Mouse (Mus musculus): ENCODE results near the gene Apoa1. TPM values are rescaled to one million over a fixed set of nuclear protein-coding genes. Genes with fewer than 3 reads are reported as not detected.

Gene Apoa1
- polyA plus RNA-seq (2012; ENCODE audit: insufficient read depth, insufficient read length, low replicate concordance, missing spikeins): not detected in 2 replicates

- WGBS: 70% methylated on average over 9 of the region's 9 CpGs
- no peak within 1 kb of the TSS for H3K27ac ChIP-seq (ENCODE audit: insufficient read depth, low read depth, low read length)
- H3K4me1 ChIP-seq (ENCODE audit: control insufficient read depth, insufficient read depth, low read length): peaks cover 9% of the 10 kb centered on the region
- TF ChIP-seq CTCF (IDR thresholded peaks at IDR 0.05; ENCODE audit: insufficient read depth, low read depth, low read length) (no peak), POLR2A (IDR thresholded peaks at IDR 0.05; ENCODE audit: insufficient read depth, low read depth, low read length) (no peak)
- no peak within 1 kb of the TSS for H3K4me3 ChIP-seq (ENCODE audit: insufficient read depth, low read depth, low read length)
Measured at GRCm38 (mm10) chr9:46228491-46228890, at the start of gene Apoa1. Apoa1 (plus strand) TSS chr9:46228580.

GRCm38 (mm10) chr9:46178595-46178994, 49.8 kb upstream of the Apoa1 start:
- no peak for TF ChIP-seq CTCF (IDR thresholded peaks at IDR 0.05; ENCODE audit: insufficient read depth, low read depth, low read length)
- no peak for TF ChIP-seq POLR2A (IDR thresholded peaks at IDR 0.05; ENCODE audit: insufficient read depth, low read depth, low read length)
- Histone ChIP-seq H3K4me1 (ENCODE audit: control insufficient read depth, insufficient read depth, low read length) (peaks cover 15% of the 10 kb centered on the region), H3K27ac (ENCODE audit: insufficient read depth, low read depth, low read length) (no peak overlapping the region; the same call in 1 of the 2 replicates), H3K4me3 (ENCODE audit: insufficient read depth, low read depth, low read length) (no peak overlapping the region)
- WGBS: 57% methylated on average over 9 of the region's 9 CpGs

- no peak overlapping the region for H3K4me3 ChIP-seq (ENCODE audit: insufficient read depth, low read depth, low read length)
- peaks cover 15% of the 10 kb centered on the region for H3K4me1 ChIP-seq (ENCODE audit: control insufficient read depth, insufficient read depth, low read length)
- TF ChIP-seq CTCF (IDR thresholded peaks at IDR 0.05; ENCODE audit: insufficient read depth, low read depth, low read length) (no peak), POLR2A (IDR thresholded peaks at IDR 0.05; ENCODE audit: insufficient read depth, low read depth, low read length) (no peak)
- 82% methylated on average over 8 of the region's 8 CpGs for WGBS
- no peak overlapping the region for H3K27ac ChIP-seq (ENCODE audit: insufficient read depth, low read depth, low read length)
Measured at GRCm38 (mm10) chr9:46181297-46181696, 47.1 kb upstream of the Apoa1 start.

- WGBS: 53% methylated on average over 5 of the region's 5 CpGs
- Histone ChIP-seq H3K4me1 (ENCODE audit: control insufficient read depth, insufficient read depth, low read length) (peaks cover 13% of the 10 kb centered on the region; the same call in 1 of the 2 replicates), H3K27ac (ENCODE audit: insufficient read depth, low read depth, low read length) (peak overlapping the region; percentile 29; the same call in 1 of the 2 replicates), H3K4me3 (ENCODE audit: insufficient read depth, low read depth, low read length) (no peak overlapping the region)
- TF ChIP-seq CTCF (IDR thresholded peaks at IDR 0.05; ENCODE audit: insufficient read depth, low read depth, low read length) (no peak), POLR2A (IDR thresholded peaks at IDR 0.05; ENCODE audit: insufficient read depth, low read depth, low read length) (no peak)
Measured at GRCm38 (mm10) chr9:46184542-46184941, 43.8 kb upstream of the Apoa1 start.

GRCm38 (mm10) chr9:46185191-46185590, 43.2 kb upstream of the Apoa1 start:
- Histone ChIP-seq H3K4me3 (ENCODE audit: insufficient read depth, low read depth, low read length) (no peak overlapping the region), H3K4me1 (ENCODE audit: control insufficient read depth, insufficient read depth, low read length) (peaks cover 13% of the 10 kb centered on the region; the same call in 1 of the 2 replicates), H3K27ac (ENCODE audit: insufficient read depth, low read depth, low read length) (no peak overlapping the region)
- TF ChIP-seq CTCF (IDR thresholded peaks at IDR 0.05; ENCODE audit: insufficient read depth, low read depth, low read length) (no peak), POLR2A (IDR thresholded peaks at IDR 0.05; ENCODE audit: insufficient read depth, low read depth, low read length) (no peak)
- 14% methylated on average over 2 of the region's 2 CpGs for WGBS

GRCm38 (mm10) chr9:46186387-46186786, 42.0 kb upstream of the Apoa1 start:
- no peak for TF ChIP-seq CTCF (IDR thresholded peaks at IDR 0.05; ENCODE audit: insufficient read depth, low read depth, low read length)
- TF ChIP-seq POLR2A (IDR thresholded peaks at IDR 0.05; ENCODE audit: insufficient read depth, low read depth, low read length): no peak
- Histone ChIP-seq H3K27ac (ENCODE audit: insufficient read depth, low read depth, low read length) (no peak overlapping the region), H3K4me1 (ENCODE audit: control insufficient read depth, insufficient read depth, low read length) (peaks cover 13% of the 10 kb centered on the region; the same call in 1 of the 2 replicates), H3K4me3 (ENCODE audit: insufficient read depth, low read depth, low read length) (no peak overlapping the region)
- WGBS: 77% methylated on average over 1 of the region's 1 CpGs

GRCm38 (mm10) chr9:46188370-46188769, 40.0 kb upstream of the Apoa1 start:
- TF ChIP-seq CTCF (IDR thresholded peaks at IDR 0.05; ENCODE audit: insufficient read depth, low read depth, low read length) (no peak), POLR2A (IDR thresholded peaks at IDR 0.05; ENCODE audit: insufficient read depth, low read depth, low read length) (no peak)
- Histone ChIP-seq H3K4me1 (ENCODE audit: control insufficient read depth, insufficient read depth, low read length) (peaks cover 12% of the 10 kb centered on the region; the same call in 1 of the 2 replicates), H3K4me3 (ENCODE audit: insufficient read depth, low read depth, low read length) (no peak overlapping the region), H3K27ac (ENCODE audit: insufficient read depth, low read depth, low read length) (no peak overlapping the region)
- WGBS: 63% methylated on average over 4 of the region's 4 CpGs

- Histone ChIP-seq H3K4me3 (ENCODE audit: insufficient read depth, low read depth, low read length) (no peak overlapping the region), H3K27ac (ENCODE audit: insufficient read depth, low read depth, low read length) (no peak overlapping the region), H3K4me1 (ENCODE audit: control insufficient read depth, insufficient read depth, low read length) (peaks cover 8% of the 10 kb centered on the region; the same call in 1 of the 2 replicates)
- TF ChIP-seq POLR2A (IDR thresholded peaks at IDR 0.05; ENCODE audit: insufficient read depth, low read depth, low read length) (no peak), CTCF (IDR thresholded peaks at IDR 0.05; ENCODE audit: insufficient read depth, low read depth, low read length) (no peak)
- 39% methylated on average over 5 of the region's 5 CpGs for WGBS
Measured at GRCm38 (mm10) chr9:46188956-46189355, 39.4 kb upstream of the Apoa1 start.

GRCm38 (mm10) chr9:46189381-46189780, 39.0 kb upstream of the Apoa1 start:
- Histone ChIP-seq H3K27ac (ENCODE audit: insufficient read depth, low read depth, low read length) (no peak overlapping the region; the same call in 1 of the 2 replicates), H3K4me1 (ENCODE audit: control insufficient read depth, insufficient read depth, low read length) (peaks cover 8% of the 10 kb centered on the region; the same call in 1 of the 2 replicates), H3K4me3 (ENCODE audit: insufficient read depth, low read depth, low read length) (no peak overlapping the region)
- WGBS: 66% methylated on average over 10 of the region's 10 CpGs
- no peak for TF ChIP-seq POLR2A (IDR thresholded peaks at IDR 0.05; ENCODE audit: insufficient read depth, low read depth, low read length)
- TF ChIP-seq CTCF (IDR thresholded peaks at IDR 0.05; ENCODE audit: insufficient read depth, low read depth, low read length): no peak

All from olfactory bulb, adult 2 months (tissue).